Mouse (Mus musculus) frontal cortex, postnatal 14 days (tissue): ENCODE data around the gene Gramd1c.

Experiments
- DNase-seq, 2 experiments: peaks; one replicate each; pipeline ENCODE4 v3.0.0; 2022; ENCODE audit warnings: low spot score in 2 of 2

Gene Gramd1c

DNA sequence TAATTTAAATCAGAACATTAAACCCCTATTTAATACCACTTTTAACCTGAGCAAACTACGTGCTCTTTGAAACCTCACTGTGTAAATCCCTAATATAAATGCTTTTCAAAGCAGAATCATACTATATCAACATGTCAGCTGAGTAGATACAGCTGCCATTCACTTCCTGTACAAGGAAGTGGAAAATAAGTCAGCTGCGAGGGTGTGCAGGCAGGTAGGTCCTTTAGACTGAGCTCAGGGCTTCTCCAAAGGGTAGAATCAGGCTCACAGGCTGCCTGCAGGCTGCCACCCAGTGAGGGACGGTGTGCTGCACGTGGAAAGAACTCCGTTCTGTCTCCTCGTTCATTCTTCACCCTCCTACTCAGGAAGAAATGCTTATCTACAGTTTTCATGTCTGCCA lies 108.2 kb downstream of the Gramd1c start:
- no peak for DNase-seq

DNA sequence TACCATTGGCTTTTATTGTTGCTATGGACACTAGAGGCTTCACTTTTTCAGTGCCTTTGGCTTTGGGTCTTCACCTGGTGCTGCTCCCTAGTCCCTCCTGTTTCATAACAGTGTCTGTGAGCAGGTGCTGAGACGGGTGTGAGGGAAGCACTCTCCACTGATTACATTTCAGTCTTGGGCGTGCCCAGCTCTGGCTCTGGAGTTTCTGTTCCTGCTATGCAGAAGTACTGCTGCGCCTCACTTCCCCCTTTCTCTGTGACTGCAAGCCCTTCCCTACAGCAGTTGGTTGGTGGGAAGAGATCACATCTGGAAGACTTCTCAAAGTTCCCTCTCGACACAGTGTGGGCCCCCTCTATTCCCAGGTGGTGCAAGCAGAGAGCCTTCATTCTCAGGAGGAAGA lies 111.6 kb downstream of the Gramd1c start:
- DNase-seq = no peak

DNA sequence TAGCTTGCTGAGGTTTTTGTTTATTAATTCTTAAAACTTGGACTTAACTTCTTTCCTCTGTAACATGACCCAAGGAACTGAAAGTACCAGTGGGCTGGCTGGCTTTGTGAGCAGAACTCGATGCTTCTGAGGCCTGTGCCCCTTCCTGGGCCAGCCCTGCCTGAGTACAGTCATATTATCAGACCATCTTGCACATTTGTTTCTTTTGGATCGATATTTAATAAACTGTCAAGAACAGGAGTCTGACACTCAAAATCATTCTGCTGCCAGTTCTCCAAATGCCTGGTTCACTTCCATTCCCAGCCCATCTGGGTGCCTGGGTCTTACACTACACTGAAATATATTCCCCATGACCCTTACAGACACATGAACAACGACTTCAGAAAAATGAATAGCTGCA lies 117.3 kb downstream of the Gramd1c start:
- DNase-seq = no peak

DNA sequence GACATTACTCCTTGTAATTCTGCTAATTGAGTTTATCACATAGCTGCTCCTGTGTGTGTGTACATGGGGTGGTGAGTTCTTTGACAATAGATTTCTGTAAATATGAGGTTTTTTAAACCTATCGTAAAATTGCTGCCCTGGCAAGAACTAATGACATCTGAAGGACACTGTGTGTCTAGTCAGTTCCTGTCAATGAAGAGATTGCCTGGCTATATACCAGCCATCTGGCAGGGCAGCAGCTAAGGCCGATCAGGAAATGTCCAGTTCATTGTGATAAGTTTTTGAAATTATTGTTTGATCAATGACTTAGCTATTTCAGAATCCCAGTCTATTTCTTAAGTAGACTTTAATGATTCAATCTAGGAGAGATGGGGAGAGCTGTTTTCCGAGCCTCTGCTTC lies 117.8 kb downstream of the Gramd1c start:
- no peak for DNase-seq

DNA sequence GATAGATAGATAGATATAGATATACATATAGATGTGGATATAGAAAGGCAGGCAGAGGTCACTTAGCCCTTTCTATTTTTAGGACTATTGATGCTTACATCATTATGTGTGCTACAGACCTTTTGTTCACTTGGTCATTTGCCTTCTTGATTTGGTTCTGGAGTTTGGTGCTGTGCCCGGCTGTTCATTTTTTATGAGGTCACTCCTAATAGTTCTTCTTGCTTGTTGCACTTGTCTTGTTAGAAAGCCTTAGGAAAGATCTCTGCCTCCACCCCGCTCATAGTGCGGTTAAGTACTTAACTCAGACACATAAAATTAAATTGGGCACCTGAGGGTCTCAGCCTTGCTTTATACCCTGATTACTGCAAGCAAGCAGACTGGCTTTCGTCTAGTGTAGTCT lies 122.3 kb downstream of the Gramd1c start:
- no peak for DNase-seq

DNA sequence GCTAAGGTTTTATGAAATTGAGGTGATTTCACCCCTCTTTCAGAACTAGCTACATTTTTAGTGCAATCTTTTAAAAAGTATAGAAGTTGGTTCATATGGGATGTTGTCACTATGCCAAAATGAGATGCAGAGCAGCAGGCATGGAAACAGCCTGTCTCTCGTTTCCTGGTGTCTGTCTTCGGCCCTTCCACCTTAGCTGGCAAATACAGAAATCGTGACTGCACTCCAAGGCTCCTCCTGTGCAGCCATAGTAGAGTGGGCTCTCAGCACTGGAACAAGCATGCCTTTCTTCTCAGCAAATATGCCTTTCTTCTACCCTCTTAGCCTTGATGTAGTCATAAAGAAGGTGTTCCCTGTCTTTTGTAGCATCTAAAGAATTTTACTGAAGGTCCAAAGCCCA lies 127.3 kb downstream of the Gramd1c start:
- DNase-seq = no peak

DNA sequence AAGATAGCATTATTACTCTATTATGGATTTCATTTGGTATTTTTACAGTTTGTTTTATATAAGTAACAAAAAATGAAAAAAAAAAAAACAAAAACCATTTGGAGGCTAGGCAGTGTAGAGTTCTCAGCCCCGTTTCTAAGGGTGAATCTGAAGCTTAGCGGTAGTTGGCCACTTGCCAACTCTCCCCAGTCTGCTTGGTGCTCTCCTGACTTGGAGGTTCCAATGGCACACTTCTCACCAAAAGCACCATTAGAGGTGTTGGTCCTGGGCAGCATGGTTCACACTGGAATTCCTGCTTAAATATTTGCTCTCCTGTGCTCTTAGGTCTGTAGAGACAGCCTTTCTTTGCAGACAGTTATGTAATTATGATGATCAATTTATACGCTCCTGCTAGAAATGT lies 127.8 kb downstream of the Gramd1c start:
- no peak for DNase-seq

DNA sequence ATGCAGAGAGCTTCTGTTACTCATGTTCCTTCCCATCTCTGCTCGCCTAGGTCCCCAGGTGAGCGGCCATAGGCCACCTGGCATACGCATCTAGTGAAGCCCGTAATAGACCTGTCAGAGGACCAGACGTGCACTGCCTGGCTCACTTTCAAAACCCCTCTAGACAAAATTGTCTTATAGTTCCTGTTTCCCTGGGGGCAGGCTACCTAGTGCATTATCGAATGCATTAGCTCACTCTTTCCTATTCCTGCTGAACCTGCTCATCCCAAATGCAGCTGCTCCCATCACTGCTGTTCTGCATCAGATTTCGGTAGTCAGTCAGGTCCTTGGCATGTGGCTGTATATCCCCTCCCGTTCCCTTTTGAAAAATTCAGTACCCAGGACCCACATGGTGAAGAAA lies 128.3 kb downstream of the Gramd1c start:
- no peak for DNase-seq

DNA sequence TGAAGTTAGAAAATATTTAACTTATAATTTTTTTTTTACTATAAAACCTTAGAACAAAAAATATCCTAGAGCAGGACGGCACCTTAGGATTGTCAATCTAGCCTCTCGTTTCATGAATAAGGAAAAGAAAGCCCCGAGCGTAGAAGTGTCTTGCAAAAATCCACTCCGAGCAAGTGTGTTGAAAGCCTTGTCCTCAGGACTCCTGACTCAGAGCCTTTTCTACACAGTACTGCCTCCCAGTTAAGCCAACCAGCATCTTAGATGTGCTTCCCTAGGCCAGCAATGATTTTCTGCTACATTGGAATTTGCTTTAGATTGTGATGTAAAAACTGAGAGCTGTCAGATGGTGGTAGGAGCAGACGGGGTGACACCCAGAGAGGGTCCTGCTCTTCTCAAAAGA lies 130.1 kb downstream of the Gramd1c start:
- DNase-seq = no peak

DNA sequence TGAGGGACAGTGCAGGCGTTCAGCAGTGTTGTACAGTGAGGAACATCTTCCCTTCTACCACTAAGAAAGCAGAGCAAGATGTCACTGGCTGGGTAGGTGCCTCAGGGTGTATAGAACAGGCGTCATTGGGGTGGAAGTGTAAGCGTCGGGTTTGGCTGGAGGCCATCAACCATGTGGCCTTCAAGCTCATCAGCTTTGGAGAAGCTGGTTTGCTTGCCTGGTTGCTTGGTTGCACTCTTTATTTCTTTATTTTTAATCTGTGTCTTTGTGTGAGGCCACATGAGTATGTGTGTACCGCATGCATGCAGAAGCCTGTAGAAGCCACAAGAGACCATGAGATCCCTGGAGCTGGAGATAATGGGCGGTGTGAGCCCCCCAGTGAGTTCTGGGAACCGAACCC lies 130.8 kb downstream of the Gramd1c start:
- no peak for DNase-seq

DNA sequence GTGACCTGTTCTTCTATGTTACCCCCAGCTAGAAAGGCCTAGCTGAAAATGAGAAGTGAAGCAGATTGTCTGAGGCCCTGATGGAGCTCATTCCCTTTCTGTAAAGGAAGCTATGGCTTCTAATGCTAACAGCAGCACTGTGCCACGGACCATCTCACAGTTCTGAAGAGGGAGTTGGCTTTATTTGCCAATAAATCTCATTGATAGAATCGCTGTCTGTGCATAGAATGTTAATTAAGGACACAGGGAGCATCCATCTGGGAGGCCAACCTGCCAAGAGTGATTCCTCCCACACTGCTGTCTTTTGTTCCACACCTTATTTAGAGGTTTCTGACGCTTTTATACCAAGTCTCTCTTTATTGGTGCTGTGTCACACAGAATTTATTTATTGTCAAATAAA lies 131.6 kb downstream of the Gramd1c start:
- DNase-seq = no peak

DNA sequence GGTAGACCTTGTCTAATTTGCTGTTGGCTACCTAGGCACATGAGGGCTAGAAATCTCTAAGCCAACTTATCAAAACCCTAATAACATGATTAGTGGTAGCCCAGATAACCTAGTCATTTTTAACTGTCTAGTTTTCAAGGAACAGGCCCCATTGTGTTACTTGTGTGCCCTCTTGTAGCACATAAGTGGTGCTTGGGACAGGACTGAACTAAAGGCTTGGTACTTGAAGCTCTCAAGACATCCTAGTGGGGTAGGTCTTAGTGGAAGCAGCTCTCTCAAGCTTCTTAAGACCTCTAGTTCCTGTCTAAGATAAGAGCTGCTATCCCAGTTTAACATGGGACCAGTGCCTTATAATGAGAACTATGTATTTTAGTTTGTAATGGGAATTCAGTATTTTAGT lies 132.6 kb downstream of the Gramd1c start:
- DNase-seq = no peak
